Mouse (Mus musculus) embryonic facial prominence, embryonic 13.5 days (tissue): ENCODE results near the gene Zfp987. TPM values are rescaled to one million over a fixed set of nuclear protein-coding genes. Genes with fewer than 3 reads are reported as not detected.

Experiments used
- polyA plus RNA-seq: library from polyadenylated mRNA; unstranded; fragments of >200 nt; fragmentation: Nextera tagmentation; extraction: Ambion mirVana; gene quantifications from 2 replicates; pipeline ENCODE4 v1.2.1, GENCODE M21; 2015

Zfp987 gene
- polyA plus RNA-seq, 1 experiment from 2014 or later = not detected

Other genes starting within 250 kb of the Zfp987 start
- gene Zfp986, start 228.5 kb upstream of the Zfp987 start, polyA plus RNA-seq = not detected in 2 replicates
- not detected in 2 replicates for gene Zfp600, start 59.5 kb downstream of the Zfp987 start, polyA plus RNA-seq